Mouse (Mus musculus): ENCODE data around the gene Slain1.
A peak's percentile ranks its signal among the peaks of the same experiment; 100 is the strongest.

Slain1 gene

DNA sequence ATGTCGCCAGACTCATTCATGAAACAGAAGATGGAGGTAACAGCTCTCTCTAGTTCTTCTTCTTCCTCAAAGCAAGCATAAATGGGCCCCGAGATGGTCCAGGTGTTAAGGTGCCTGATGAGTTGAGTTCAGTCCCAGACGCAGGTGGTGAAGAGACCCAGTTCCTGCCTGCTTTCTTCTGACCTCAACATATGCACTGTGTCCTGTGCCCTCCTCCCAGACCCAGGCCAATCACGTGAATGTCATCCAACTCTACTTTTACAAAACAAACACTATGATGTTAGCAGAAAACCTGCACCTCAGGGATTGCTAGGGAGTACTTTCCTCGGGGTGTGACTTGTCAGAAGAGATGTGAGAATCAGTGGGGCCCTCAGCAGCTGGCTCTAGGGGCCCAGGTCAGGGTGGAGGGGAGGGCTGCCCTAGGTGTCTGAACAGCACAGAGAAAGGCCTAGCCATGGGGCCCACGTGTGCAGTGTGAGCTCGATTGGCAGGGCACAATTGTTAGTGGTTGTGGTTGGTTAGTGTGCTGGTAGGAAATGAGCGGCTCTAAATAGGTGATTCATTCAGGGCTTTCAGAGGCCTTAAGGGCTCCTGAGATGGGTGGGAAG lies 16.4 kb downstream of the Slain1 start:
- DNase-seq (ENCODE audit: low read depth, low spot score) = peak; percentile 63

- DNase-seq (ENCODE audit: low read depth, low spot score) = peak; percentile 43
Observed at GRCm38 (mm10) chr14:103667036-103667435, 17.0 kb downstream of the Slain1 start.

DNA sequence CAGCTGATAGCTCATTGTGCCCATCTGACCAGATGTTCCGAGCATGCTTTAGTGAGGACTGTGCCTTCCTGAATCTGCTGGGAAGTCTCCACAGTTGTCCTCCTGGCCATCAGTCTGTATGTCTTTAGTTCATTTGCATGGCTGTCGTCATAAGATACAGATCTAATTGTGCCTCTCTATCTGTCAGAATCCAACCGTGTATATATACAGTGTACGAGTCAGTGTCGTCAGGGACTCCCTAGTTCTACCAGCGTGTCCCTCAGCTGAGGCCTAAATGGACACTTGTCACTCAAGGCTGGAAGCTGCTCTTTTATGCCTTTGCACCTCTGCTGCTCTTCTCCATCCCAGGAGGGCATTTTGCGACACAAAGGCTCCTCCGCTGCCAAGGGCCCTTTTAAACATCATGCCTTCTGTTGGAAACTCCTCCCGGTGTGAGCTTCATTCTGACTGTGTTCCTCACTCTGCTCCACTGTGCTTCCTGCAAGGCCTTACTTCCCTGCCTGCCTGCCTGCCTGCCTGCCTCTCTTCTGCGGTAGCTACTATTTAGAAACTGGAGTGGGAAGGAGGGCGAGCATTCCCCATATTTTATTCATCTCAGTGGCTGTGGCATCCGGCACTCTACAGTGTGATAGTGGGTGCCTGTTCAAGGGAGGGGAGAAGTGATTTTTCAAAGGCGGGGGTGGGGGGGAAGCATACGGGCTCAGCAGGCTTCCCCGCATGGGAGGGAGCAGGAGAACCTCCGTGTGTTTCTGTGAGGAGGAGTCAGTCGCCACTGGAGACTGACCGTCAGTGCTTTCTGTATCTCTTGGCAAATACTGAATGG lies 29.6 kb downstream of the Slain1 start:
- no peak for DNase-seq (ENCODE audit: low read depth, low spot score)

DNA sequence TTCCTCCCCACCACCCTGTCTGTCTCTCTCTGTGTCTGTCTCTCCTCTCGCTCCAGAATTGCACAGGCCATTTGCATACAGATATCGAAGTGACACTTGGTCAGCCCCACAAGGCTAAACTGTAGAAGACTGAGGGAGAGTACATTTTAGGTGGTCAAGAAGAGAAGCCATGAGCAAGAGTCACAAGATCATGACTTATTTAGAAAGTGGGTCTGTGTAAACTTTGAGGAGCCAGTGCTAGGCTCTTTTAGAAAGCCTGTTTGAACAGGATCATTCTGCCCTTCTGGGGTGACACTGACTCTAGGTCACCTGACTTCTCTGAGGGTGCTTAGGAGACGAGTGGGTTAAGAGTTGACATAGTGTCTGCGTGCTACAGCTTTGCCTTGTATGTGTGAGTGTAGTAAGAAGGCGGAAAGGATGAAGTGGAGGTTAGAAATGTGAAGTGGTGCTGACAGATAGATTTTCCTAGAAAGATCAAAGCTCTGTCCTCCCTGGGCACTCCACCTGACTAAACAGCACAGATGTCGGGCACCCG lies 30.3 kb downstream of the Slain1 start:
- no peak for DNase-seq (ENCODE audit: low read depth, low spot score)

GRCm38 (mm10) chr14:103682633-103683390 lies 32.8 kb downstream of the Slain1 start:
- DNase-seq (ENCODE audit: low read depth, low spot score) = no peak

DNA sequence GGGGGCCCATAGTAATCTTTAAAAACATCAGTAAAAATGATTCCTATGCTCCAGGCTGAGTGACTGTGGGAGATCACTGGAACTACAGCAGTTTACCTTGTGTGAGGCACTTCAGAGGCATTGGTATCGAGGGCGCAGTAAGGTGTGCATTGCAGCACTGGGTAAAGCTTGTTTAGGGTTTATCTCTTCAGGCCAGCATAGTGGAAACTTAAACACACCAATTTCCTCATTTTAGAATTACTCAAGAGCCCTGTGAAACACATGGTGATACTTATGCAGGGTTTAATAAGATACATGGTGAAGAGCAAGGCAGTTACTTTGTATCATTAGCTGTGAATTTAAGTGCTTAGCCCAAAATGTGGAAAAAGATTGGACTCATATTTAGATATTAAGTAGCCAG lies 37.0 kb downstream of the Slain1 start:
- DNase-seq (ENCODE audit: low read depth, low spot score) = no peak

DNA sequence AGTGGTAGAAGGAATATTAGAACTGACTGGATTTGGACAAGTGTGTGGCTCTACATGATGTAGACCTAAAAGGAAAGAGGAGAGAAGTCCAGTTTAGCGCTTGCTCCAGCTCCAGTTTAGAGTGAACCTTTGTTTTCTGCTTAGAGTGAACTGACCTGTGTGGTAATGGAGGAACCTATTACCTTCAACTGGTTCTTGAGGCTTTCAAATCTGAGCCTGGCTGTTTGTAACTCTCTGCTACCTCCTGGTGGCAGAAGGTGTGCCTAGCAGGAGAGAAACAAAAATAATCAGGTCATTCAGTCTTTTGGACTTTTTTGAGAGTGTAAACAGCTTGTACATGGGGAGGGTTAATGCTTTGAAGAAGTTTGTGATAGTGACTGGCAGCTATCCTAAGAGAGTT lies 44.3 kb downstream of the Slain1 start:
- DNase-seq (ENCODE audit: low read depth, low spot score) = peak; percentile 69

DNA sequence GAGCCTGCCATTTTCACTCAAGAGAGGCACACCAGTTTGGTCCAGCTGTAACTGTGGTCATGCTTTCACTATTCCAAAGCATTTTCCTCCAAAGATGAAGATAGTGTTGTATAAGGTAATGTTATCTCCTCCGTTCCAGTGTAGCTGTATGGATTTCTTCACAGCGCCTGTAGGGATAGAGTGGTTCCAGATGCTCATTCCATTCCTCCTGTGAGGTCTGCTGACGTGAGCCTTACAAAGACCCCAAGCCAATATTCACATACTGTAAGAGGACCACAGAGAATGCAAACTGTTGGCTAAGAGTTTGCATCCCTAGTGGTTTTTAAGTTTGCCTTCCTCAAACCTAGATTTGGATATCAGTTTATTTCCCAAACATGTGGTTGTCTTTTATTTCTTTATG lies 45.6 kb downstream of the Slain1 start:
- no peak for DNase-seq (ENCODE audit: low read depth, low spot score)

GRCm38 (mm10) chr14:103697101-103697500 lies 47.1 kb downstream of the Slain1 start:
- DNase-seq (ENCODE audit: low read depth, low spot score) = no peak

DNA sequence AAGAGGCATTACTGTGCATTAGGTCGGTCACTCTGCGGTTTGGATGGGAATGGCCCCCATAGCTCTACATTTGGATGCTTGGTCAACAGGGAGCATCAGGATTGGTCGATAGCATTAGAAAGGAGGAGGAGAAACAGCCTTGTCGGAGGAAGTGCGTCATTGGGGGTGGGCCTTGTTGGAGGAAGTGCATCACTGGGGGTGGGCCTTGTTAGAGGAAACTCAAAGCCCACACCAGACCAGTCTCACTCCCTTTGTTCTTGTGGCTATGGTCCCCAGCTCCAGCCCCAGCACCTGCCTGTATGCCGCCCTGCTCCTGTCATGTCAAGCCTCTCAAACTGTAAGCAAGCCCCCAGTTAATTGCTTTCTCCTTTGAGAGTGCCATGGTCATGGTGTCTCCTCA lies 49.3 kb downstream of the Slain1 start:
- no peak for DNase-seq (ENCODE audit: low read depth, low spot score)

DNA sequence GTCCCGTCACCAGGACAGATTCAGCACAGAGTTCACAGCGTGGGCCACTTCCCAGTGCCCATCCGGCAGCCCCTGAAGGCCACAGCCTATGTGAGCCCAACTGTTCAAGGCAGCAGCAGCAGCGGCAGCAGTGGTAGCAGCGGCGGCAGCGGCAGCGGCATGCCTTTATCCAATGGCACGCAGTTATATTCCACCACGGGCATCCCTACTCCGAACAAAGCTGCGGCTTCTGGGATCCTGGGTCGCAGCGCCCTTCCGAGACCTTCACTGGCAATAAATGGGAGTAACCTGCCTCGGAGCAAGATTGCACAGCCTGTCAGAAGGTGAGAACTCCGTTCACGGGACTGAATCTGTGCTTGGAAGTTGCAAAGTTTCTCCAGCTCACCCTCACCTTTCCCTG lies 52.5 kb downstream of the Slain1 start:
- no peak for DNase-seq (ENCODE audit: low read depth, low spot score)

DNA sequence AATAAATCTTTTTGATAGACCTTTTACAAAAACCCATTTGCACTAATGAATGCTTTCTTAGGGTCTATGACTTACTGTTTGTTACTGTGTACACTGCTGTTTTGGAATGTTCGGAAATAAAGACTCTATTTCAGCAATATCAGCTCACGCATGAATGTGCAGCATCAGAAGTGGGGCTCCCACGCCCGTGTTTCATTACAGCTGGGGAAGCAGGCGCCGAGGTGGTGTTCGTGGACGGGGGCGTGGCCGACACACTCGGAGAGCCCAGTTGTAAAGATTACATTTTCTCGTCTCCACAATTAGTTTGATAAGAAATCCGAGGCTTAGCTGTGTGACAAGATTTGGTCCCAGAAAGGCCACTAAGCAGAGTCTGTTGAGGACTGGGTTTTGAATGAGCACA lies 54.7 kb downstream of the Slain1 start:
- no peak for DNase-seq (ENCODE audit: low read depth, low spot score)

DNA sequence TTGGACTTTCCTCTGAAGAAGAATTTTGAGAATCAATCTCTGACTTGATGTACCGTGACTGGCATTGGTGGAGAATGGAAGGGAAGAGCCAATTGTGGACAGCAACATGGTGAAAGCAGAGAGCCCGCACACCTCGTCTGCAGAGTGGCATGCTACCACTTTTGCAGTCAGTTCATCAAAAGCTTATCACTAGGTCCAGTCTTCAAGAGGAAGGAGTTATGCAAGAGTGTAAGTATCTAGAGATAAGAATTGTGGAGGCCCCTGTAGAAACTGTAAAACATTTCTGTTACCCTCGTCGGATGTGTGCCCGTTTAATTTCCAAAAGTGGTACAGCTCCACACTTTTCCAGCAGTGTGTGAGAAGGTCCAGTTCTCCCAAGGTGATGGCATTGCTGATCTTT lies 56.3 kb downstream of the Slain1 start:
- DNase-seq (ENCODE audit: low read depth, low spot score) = no peak

DNA sequence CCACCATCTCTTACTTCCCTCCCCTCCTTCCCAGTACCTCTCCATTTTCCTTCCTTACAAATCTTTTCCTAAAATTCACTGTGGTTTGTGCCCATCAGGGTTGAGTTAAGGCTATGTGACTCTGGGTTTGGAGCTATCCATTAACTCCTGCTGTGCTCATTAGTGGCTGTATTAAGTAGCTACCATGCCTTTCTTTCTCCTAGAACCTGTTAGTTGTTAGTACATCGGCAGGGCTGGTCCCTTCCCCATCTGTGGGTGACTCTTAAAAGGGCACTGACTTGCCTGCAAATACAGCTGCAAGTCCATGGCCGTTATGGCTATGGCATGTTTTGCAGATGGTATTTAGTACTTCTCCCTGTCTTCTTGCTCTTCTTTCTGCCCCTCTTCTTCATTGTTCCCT lies 58.6 kb downstream of the Slain1 start:
- DNase-seq (ENCODE audit: low read depth, low spot score) = no peak

DNA sequence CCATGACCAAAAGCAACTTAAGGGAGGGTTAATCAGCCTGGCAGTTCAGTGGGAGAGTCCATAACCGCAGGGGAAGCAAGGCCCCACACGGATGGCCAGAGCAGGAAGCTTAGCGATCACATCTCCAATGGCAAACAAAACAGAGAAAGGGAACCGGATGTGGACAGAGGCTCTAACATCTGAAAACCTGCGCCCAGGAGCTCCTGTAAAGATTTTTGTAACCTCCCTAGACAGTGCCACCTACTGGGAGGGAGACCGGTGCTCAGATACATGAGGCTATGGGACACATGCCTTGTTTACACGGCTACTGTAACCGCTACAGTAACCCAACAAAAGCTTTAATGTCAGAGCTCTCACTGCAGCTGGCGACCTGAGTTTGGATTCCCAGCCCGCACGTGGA lies 59.2 kb downstream of the Slain1 start:
- DNase-seq (ENCODE audit: low read depth, low spot score) = no peak

DNA sequence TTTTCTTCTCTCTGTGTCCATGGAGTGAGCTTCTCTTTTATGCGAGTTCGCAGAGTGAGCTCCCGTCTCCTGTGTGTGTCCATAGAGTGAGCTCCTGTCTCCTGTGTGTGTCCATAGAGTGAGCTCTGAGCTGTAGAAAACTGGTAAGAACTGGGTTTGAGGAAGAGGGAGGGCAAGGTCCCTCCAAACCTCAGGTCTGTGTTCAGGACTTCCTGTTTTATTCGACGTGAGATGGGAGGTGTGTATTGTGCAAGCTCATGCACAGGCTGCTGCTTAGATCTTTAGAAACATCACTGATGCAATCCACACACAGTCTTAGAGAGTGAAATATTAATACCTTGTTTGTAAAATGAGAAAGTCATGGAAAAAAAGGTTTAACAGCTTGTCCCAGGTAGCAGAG lies 63.0 kb downstream of the Slain1 start:
- DNase-seq (ENCODE audit: low read depth, low spot score) = no peak

GRCm38 (mm10) chr14:103717516-103717915 lies 67.5 kb downstream of the Slain1 start:
- DNase-seq (ENCODE audit: low read depth, low spot score) = no peak

DNA sequence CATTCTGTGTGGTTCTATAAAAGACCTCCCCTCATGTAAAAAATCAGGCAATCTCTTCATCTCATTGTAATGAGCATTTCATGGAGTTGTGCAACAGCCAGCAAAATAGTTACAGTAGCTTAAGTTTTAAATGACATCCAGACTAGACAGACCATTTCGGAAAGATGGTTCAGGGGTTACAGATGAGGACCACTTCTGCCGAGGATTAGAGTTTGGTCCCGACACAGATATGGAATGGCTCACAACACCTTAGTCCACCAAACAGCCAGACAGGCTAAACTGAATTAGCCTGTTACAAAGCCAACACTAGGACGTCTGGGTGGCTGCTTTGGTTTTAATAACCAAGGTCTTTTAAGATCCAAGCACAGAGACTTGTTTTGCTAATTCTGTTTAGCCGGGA lies 68.0 kb downstream of the Slain1 start:
- DNase-seq (ENCODE audit: low read depth, low spot score) = no peak

GRCm38 (mm10) chr14:103718393-103718792 lies 68.4 kb downstream of the Slain1 start:
- no peak for DNase-seq (ENCODE audit: low read depth, low spot score)

DNA sequence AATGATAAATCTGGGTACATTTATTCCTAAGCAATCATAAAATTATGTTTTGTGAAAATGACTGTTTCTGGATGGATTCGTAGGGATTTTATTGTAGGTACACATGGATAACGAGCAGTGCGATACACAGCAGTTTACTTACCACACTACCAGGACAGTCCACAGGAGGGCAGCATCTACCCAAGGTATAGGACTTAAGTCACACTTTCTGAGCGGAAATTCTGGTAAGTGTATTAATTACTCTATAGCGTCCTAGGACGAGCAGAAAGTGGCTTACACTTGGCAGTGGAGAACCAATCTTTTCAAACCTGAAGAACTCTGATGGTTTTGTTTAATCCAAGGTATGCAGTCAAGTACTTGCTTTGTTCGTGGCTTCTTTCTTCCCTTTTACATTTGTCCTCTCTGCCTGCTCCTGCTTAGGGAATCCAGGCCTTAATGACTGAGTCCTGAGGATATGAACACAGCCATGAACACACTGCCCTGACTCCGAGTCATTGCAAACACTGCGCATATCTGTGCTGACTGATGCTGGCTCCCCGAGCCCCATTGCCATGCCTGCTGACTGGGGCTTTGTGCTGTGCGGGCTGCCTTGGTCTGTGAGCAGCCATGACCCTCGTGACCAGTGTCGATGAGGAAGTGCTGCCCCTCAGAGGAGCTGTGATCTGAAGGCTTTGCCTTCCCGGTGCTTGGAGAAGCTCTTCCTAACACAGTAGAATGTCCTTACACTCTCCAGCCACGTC lies 69.0 kb downstream of the Slain1 start:
- peak; percentile 75 for DNase-seq (ENCODE audit: low read depth, low spot score)

DNA sequence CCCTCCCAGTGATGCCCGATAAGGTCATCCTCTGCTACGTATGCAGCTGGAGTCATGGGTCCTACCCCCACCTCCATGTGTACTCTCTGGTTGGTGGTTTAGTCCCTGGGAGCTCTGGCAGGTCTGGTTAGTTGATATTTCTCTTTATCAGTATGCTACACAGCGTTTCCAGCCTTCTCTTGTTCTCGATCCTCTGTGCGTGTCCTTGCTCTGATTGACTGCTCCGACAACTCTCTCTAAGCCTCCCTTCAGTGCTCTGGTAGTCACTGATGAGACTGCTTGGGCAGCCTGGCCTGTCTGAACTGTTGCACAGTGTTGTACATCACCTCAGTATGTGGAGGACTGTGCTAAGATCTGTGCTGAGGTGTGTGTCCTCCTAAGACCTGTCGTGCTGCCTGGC lies 70.1 kb downstream of the Slain1 start:
- DNase-seq (ENCODE audit: low read depth, low spot score) = no peak
